Mouse (Mus musculus) layer of hippocampus, postnatal 14 days (tissue): ENCODE measurements around the gene Atg13. TPM values are rescaled to one million over a fixed set of nuclear protein-coding genes. Genes with fewer than 3 reads are reported as not detected.

ENCODE experiments used
- total RNA-seq, 2 experiments: library from RNA; stranded (reverse); gene quantifications; 2 replicates each; pipeline ENCODE4 v1.2.3; 2021

The Atg13 gene
- total RNA-seq, 2 experiments from 2014 or later, result 57.2 to 59.5 TPM

Other genes starting within 250 kb of the Atg13 start
- 100 to 1,000 TPM; 112 to 120 TPM for gene Ckap5, start 183.8 kb downstream of the Atg13 start, total RNA-seq
- gene F2, start 74.2 kb downstream of the Atg13 start, total RNA-seq, result under 1 TPM in 1 of 2 experiments, not detected in 1; 0.25 TPM
- gene Zfp408, start 60.8 kb downstream of the Atg13 start, total RNA-seq, result 10 to 100 TPM; 11.1 to 13.0 TPM
- gene Arhgap1, start 60.7 kb downstream of the Atg13 start, total RNA-seq, result 10 to 100 TPM; 65.8 to 68.0 TPM
- 1 to 10 TPM; 7.5 to 8.5 TPM for gene Harbi1, start 276 bp upstream of the Atg13 start, total RNA-seq
- 10 to 100 TPM; 45.5 to 49.1 TPM for gene Ambra1, start 19.6 kb upstream of the Atg13 start, total RNA-seq
- 10 to 100 TPM; 15.1 to 21.2 TPM for gene Chrm4, start 216.7 kb upstream of the Atg13 start, total RNA-seq
- 10 to 100 TPM; 39.5 to 40.9 TPM for gene Mdk, start 221.7 kb upstream of the Atg13 start, total RNA-seq
- not detected for gene Gm9821, start 235.1 kb upstream of the Atg13 start, total RNA-seq